Mouse (Mus musculus) neural tube, embryonic 14.5 days (tissue): Measurements from ENCODE around the gene Fbxl12. TPM values are rescaled to one million over a fixed set of nuclear protein-coding genes. Genes with fewer than 3 reads are reported as not detected.

Source experiments
- polyA plus RNA-seq: library from polyadenylated mRNA; unstranded; fragments of >200 nt; fragmentation: Nextera tagmentation; extraction: Ambion mirVana; gene quantifications from 2 replicates; pipeline ENCODE4 v1.2.1, GENCODE M21; 2014

The Fbxl12 gene
- polyA plus RNA-seq, 1 experiment from 2014 or later = 9.6 TPM

Other genes with a start within 250 kb of the Fbxl12 start
- gene Zfp26, start 184.6 kb downstream of the Fbxl12 start, polyA plus RNA-seq = 22.5 and 26.1 TPM in 2 replicates
- gene Zfp426, start 152.0 kb downstream of the Fbxl12 start, polyA plus RNA-seq = 38.9 and 39.8 TPM in 2 replicates
- 88.0 and 115 TPM in 2 replicates for gene Zfp266, start 123.3 kb downstream of the Fbxl12 start, polyA plus RNA-seq
- gene Zfp846, start 63.5 kb downstream of the Fbxl12 start, polyA plus RNA-seq = 53.3 and 65.2 TPM in 2 replicates
- gene Ubl5, start 1.9 kb downstream of the Fbxl12 start, polyA plus RNA-seq = 464 and 488 TPM in 2 replicates
- gene Pin1, start 7.3 kb upstream of the Fbxl12 start, polyA plus RNA-seq = 61.1 and 68.8 TPM in 2 replicates
- 155 and 202 TPM in 2 replicates for gene Olfm2, start 101.6 kb upstream of the Fbxl12 start, polyA plus RNA-seq
- gene Col5a3, start 170.3 kb upstream of the Fbxl12 start, polyA plus RNA-seq = 0.76 and 0.98 TPM in 2 replicates
- not detected in 2 replicates for gene Rdh8, start 173.7 kb upstream of the Fbxl12 start, polyA plus RNA-seq
- gene A230050P20Rik, start 223.9 kb upstream of the Fbxl12 start, polyA plus RNA-seq = 4.3 and 7.2 TPM in 2 replicates
- gene Angptl6, start 235.0 kb upstream of the Fbxl12 start, polyA plus RNA-seq = 11.1 and 14.5 TPM in 2 replicates
- gene Ppan, start 243.4 kb upstream of the Fbxl12 start, polyA plus RNA-seq = 41.7 and 49.0 TPM in 2 replicates